Mouse (Mus musculus) cortical plate, adult 2 months (tissue): ENCODE data around the gene Ccnt1. TPM values are rescaled to one million over a fixed set of nuclear protein-coding genes. Genes with fewer than 3 reads are reported as not detected.

ENCODE experiments used
- H3K27ac ChIP-seq: fragments of 200-500 bp; 2 replicates; pipeline ENCODE4 v1.5.1; 2012; ENCODE audit warnings: low read length, control low read depth, inconsistent platforms; ENCODE audit not compliant: insufficient read depth
- H3K4me1 ChIP-seq: fragments of 200-500 bp; 2 replicates; pipeline ENCODE4 v1.6.1; 2011; ENCODE audit warnings: low read length; ENCODE audit not compliant: control insufficient read depth, insufficient read depth
- H3K4me3 ChIP-seq: fragments of 200-500 bp; 2 replicates; pipeline ENCODE4 v1.5.1; 2011; ENCODE audit warnings: mild to moderate bottlenecking, low read length, control low read depth; ENCODE audit not compliant: insufficient read depth
- CTCF ChIP-seq: fragments of 200-500 bp; IDR thresholded peaks from 2 replicates; pipeline ENCODE4 v1.5.1; 2011; ENCODE audit warnings: mild to moderate bottlenecking, control low read depth, low read length; ENCODE audit not compliant: insufficient read depth; ENCODE audit errors: extremely low read depth
- POLR2A ChIP-seq: fragments of 200-500 bp; IDR thresholded peaks from 2 replicates; pipeline ENCODE4 v1.6.1; 2011; ENCODE audit warnings: mild to moderate bottlenecking, low read length, control low read depth; ENCODE audit not compliant: insufficient read depth; ENCODE audit errors: extremely low read depth
- polyA plus RNA-seq: library from polyadenylated mRNA; depleted of rRNA; stranded (reverse); fragments of >200 nt; gene quantifications from 2 replicates; pipeline ENCODE4 v1.2.3, GENCODE M21; 2012

Ccnt1 gene
- polyA plus RNA-seq, 1 experiment = 17.9 TPM

- no peak overlapping the region for H3K4me3 ChIP-seq
- no peak overlapping the region for H3K27ac ChIP-seq
These were observed 57.9 kb downstream of the Ccnt1 start for GRCm38 (mm10) chr15:98512799-98513321.

GRCm38 (mm10) chr15:98512232-98512631 is 58.5 kb downstream of the Ccnt1 start:
- Histone ChIP-seq H3K4me1 (peaks cover 2% of the 10 kb centered on the region; the same call in 1 of the 2 replicates), H3K4me3 (no peak overlapping the region), H3K27ac (no peak overlapping the region)
- TF ChIP-seq POLR2A = no peak
- TF ChIP-seq CTCF = no peak

More at GRCm38 (mm10) chr15:98512799-98513321, 57.9 kb downstream of the Ccnt1 start:
- no peak for TF ChIP-seq POLR2A
- no peak for TF ChIP-seq CTCF
- peaks cover 2% of the 10 kb centered on the region; the same call in 1 of the 2 replicates for H3K4me1 ChIP-seq

- Histone ChIP-seq H3K4me1 (peaks cover 2% of the 10 kb centered on the region; the same call in 1 of the 2 replicates), H3K27ac (no peak overlapping the region), H3K4me3 (no peak overlapping the region)
- TF ChIP-seq POLR2A = no peak
- TF ChIP-seq CTCF = no peak
These were observed 59.3 kb downstream of the Ccnt1 start for GRCm38 (mm10) chr15:98511386-98511928.

GRCm38 (mm10) chr15:98510438-98511385 is 60.0 kb downstream of the Ccnt1 start:
- H3K27ac ChIP-seq = no peak overlapping the region
- H3K4me1 ChIP-seq = peaks cover 2% of the 10 kb centered on the region; the same call in 1 of the 2 replicates
- TF ChIP-seq POLR2A = no peak
- peak; percentile 61 for TF ChIP-seq CTCF
- no peak overlapping the region for H3K4me3 ChIP-seq

- no peak overlapping the region for H3K27ac ChIP-seq
- peaks cover 2% of the 10 kb centered on the region; the same call in 1 of the 2 replicates for H3K4me1 ChIP-seq
- TF ChIP-seq CTCF (no peak), POLR2A (no peak)
- no peak overlapping the region for H3K4me3 ChIP-seq
These were observed 61.3 kb downstream of the Ccnt1 start for GRCm38 (mm10) chr15:98509387-98509786.

GRCm38 (mm10) chr15:98507321-98507720 is 63.4 kb downstream of the Ccnt1 start:
- Histone ChIP-seq H3K4me1 (no peaks in the 10 kb centered on the region), H3K27ac (no peak overlapping the region), H3K4me3 (no peak overlapping the region)
- TF ChIP-seq POLR2A (no peak), CTCF (no peak)

GRCm38 (mm10) chr15:98506253-98506957 is 64.3 kb downstream of the Ccnt1 start:
- no peak overlapping the region for H3K27ac ChIP-seq
- no peak for TF ChIP-seq POLR2A
- no peak for TF ChIP-seq CTCF
- no peaks in the 10 kb centered on the region for H3K4me1 ChIP-seq
- H3K4me3 ChIP-seq = no peak overlapping the region

GRCm38 (mm10) chr15:98504514-98504913 is 66.2 kb downstream of the Ccnt1 start:
- H3K4me3 ChIP-seq = no peak overlapping the region
- H3K4me1 ChIP-seq = no peaks in the 10 kb centered on the region
- no peak overlapping the region for H3K27ac ChIP-seq
- TF ChIP-seq POLR2A = no peak
- peak; percentile 68 for TF ChIP-seq CTCF

GRCm38 (mm10) chr15:98503317-98503716 is 67.4 kb downstream of the Ccnt1 start:
- no peak overlapping the region for H3K4me3 ChIP-seq
- H3K27ac ChIP-seq = no peak overlapping the region
- no peaks in the 10 kb centered on the region for H3K4me1 ChIP-seq
- TF ChIP-seq POLR2A (no peak), CTCF (no peak)
